Mouse (Mus musculus) embryo, embryonic 10 days (tissue): ENCODE measurements at regions not wholly inside any gene's neighbourhood (a gene's known extent, or its start where the extent isn't known, plus 50 kb on each side); places are given as distances from the start of the nearest gene placed in this dataset.

Source experiments
- DNase-seq: peaks from one replicate; pipeline ENCODE4 v3.0.0-alpha.2; 2015; ENCODE audit warnings: low spot score

DNA sequence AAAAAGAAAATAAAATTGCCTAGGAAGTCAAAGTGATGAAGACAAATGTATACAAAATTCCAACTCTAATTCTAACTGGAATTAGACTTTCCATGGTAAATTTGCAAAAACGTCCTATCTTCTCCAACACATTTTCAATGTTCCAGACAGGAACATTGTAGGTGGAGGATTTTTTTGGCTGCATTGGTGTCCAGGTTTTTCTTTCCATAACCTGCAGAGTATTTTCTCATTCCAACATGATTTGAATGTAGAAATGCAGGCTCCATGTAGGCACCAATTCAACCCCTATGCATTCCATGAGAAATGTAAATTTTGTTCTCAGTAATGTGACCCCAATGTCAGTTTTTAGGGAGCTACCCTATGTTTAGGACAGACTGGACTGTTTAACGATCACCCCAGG, 586.2 kb downstream of the Brinp1 start:
- DNase-seq, result no peak

- peak; percentile 32 for DNase-seq
Observed at GRCm38 (mm10) chr4:68319575-68319974, 634.6 kb downstream of the Brinp1 start.

GRCm38 (mm10) chr4:68312751-68313150, 641.4 kb downstream of the Brinp1 start:
- DNase-seq, result no peak

GRCm38 (mm10) chr4:68284845-68285244, 669.4 kb downstream of the Brinp1 start:
- DNase-seq, result no peak

- DNase-seq, result no peak
Observed at GRCm38 (mm10) chr4:68280903-68281302, 673.3 kb downstream of the Brinp1 start.

- no peak for DNase-seq
Observed at GRCm38 (mm10) chr4:68275063-68275708, 679.0 kb downstream of the Brinp1 start.
